Mouse (Mus musculus): Measurements from ENCODE around the gene Sfxn2. TPM values are rescaled to one million over a fixed set of nuclear protein-coding genes. Genes with fewer than 3 reads are reported as not detected.

Sfxn2 gene
- polyA plus RNA-seq, 1 experiment from 2014 or later = 8.0 TPM

DNA sequence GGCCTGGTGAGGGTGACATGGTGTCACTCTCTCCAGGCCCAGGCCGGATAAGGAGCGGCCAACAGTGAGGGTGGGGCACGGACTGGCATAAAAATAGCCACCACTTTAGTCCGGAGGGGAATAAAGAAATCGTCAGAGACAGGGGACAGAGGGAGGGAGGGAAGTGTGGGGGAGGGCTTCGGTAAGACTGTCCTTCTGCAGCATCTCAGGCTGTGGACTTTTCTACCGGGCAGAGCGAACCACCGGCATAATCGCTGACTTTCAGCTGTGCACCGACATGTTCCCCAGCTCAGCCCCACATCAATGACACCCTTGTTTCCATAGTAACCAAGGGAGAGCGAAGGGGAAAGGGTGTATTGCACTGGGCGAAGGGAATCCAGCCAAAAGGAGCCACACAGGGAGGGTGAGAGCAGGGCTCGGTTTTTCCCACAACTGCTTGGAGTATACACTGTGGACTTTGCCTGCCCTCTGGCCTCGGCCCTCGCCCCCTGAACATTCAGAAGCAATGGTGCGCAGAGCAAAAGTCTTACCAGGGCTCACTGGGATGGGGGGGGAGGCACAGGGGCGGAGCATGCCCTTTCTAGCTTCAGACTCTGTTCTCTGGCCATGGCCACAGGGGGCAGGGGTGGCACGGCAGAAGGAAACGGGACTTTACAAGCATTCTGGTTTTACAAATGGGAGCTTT lies 44.5 kb upstream of the Sfxn2 start:
- H3K27ac ChIP-seq (replicated peaks in 1 of 2; ENCODE audit: control insufficient read depth in 1 of 2, insufficient read depth in 1 of 2, low read depth in 2 of 2, low read length in 2 of 2) = peak overlapping the region; percentile 95 to 98
- no peaks in the 10 kb centered on the region for H3K27me3 ChIP-seq (ENCODE audit: control insufficient read depth, insufficient read depth, low read length)
- H3K36me3 ChIP-seq (ENCODE audit: control insufficient read depth, insufficient read depth, low read length) = no peaks in the 10 kb centered on the region
- peak overlapping the region; percentile 76 for H3K9ac ChIP-seq (ENCODE audit: low read length)
- peak overlapping the region; percentile 73 for H3K4me2 ChIP-seq (ENCODE audit: low read length)
- 3% methylated on average over 20 of the region's 20 CpGs for WGBS
- ATAC-seq (ENCODE audit: insufficient number of reproducible peaks, insufficient read depth, low FRiP score, low read depth) = peak; percentile 61
- peak overlapping the region; percentile 18 to 36 for H3K4me3 ChIP-seq (ENCODE audit: control insufficient read depth in 1 of 2, insufficient read depth in 1 of 2, low read depth in 1 of 2, low read length in 2 of 2)
- H3K4me1 ChIP-seq (ENCODE audit: control insufficient read depth in 2 of 2, insufficient read depth in 2 of 2, low read length in 2 of 2) = peaks cover 76 to 90% of the 10 kb centered on the region in 2 experiments
- H3K9me3 ChIP-seq (ENCODE audit: control insufficient read depth, low read length) = no peaks in the 10 kb centered on the region

DNA sequence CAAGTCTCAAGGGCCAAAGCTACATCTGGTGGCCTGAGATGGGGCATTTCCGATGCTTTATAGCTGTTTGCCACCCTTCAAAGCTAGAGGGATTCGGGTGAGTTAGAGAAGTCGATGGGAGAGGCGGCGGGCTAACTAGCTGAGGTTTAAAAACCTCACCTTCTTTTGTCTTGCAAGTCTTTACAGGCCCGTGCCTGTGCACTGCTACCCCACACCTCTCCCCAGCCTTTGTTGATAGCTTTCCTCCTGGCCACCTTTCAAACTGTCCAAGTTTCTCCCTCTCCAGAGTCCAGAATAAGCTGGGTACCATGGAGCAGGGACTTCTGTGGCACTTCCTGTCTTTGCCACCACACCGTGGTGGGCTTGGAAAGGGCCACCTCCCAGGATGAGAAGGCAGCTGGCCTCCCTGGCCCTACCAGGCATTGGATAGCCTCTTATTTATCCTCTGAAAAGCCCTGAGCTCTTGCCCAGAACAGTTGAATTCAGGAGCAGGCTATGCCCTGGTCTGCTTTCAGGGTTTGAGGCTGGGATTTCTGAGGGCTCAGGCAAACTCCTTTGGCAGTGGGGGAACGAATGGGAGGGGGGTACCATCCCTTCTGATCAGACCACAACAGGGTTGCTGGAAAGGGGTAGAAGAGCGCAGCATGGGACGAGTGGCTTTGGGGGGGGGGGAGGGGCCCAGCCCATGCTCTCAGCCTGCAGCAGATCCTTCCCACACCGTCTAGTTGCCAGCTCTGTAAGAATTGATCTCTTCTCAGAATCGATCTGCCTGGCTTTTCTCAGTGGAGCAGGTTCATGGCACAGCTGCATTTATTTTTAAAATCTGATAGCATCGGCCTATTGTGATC lies 43.3 kb upstream of the Sfxn2 start:
- 23% methylated on average over 13 of the region's 13 CpGs for WGBS
- Histone ChIP-seq H3K4me1 (ENCODE audit: control insufficient read depth in 2 of 2, insufficient read depth in 2 of 2, low read length in 2 of 2) (peaks cover 65 to 79% of the 10 kb centered on the region in 2 experiments), H3K4me3 (ENCODE audit: control insufficient read depth in 1 of 2, insufficient read depth in 1 of 2, low read depth in 1 of 2, low read length in 2 of 2) (no peak overlapping the region), H3K9ac (ENCODE audit: low read length) (peak overlapping the region; percentile 76), H3K36me3 (ENCODE audit: control insufficient read depth, insufficient read depth, low read length) (no peaks in the 10 kb centered on the region), H3K27me3 (ENCODE audit: control insufficient read depth, insufficient read depth, low read length) (no peaks in the 10 kb centered on the region), H3K4me2 (ENCODE audit: low read length) (peak overlapping the region; percentile 73), H3K27ac (replicated peaks in 1 of 2; ENCODE audit: control insufficient read depth in 1 of 2, insufficient read depth in 1 of 2, low read depth in 2 of 2, low read length in 2 of 2) (peak overlapping the region; percentile 95 to 98), H3K9me3 (ENCODE audit: control insufficient read depth, low read length) (no peaks in the 10 kb centered on the region)
- ATAC-seq (ENCODE audit: insufficient number of reproducible peaks, insufficient read depth, low FRiP score, low read depth) = no peak

DNA sequence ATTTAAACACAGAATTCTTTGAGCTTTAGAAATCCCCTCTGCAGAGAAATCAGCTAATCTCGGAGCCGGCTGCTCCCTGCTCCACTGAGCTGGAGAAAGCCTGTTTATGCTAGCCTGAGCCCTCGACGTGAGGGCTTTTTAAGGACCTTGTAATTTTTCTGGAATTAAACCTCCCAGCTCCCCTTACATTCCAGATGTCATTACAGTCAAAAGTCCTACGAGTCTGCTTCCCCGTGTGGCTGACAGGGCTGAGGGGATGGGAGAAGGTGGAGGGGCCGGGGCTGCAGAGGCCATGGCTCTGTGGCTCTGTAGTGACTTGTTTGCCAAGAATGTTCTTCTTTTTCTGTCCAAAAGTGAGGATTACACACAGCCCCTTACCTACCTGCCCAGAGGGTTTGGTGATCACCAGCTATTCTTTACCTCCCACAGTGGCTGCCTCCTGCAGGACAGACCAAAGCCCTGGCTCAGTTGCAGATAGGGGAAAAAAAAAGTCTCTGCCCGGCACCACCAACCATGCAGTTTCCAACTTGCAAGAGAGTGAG lies 42.6 kb upstream of the Sfxn2 start:
- Histone ChIP-seq H3K4me3 (ENCODE audit: control insufficient read depth in 1 of 2, insufficient read depth in 1 of 2, low read depth in 1 of 2, low read length in 2 of 2) (no peak overlapping the region), H3K27me3 (ENCODE audit: control insufficient read depth, insufficient read depth, low read length) (no peaks in the 10 kb centered on the region), H3K27ac (replicated peaks in 1 of 2; ENCODE audit: control insufficient read depth in 1 of 2, insufficient read depth in 1 of 2, low read depth in 2 of 2, low read length in 2 of 2) (peak overlapping the region; percentile 95 to 98), H3K4me1 (ENCODE audit: control insufficient read depth in 2 of 2, insufficient read depth in 2 of 2, low read length in 2 of 2) (peaks cover 62 to 72% of the 10 kb centered on the region in 2 experiments), H3K4me2 (ENCODE audit: low read length) (peak overlapping the region; percentile 26), H3K36me3 (ENCODE audit: control insufficient read depth, insufficient read depth, low read length) (no peaks in the 10 kb centered on the region), H3K9me3 (ENCODE audit: control insufficient read depth, low read length) (no peaks in the 10 kb centered on the region), H3K9ac (ENCODE audit: low read length) (peak overlapping the region; percentile 76)
- ATAC-seq (ENCODE audit: insufficient number of reproducible peaks, insufficient read depth, low FRiP score, low read depth) = no peak
- 19% methylated on average over 8 of the region's 8 CpGs for WGBS

DNA sequence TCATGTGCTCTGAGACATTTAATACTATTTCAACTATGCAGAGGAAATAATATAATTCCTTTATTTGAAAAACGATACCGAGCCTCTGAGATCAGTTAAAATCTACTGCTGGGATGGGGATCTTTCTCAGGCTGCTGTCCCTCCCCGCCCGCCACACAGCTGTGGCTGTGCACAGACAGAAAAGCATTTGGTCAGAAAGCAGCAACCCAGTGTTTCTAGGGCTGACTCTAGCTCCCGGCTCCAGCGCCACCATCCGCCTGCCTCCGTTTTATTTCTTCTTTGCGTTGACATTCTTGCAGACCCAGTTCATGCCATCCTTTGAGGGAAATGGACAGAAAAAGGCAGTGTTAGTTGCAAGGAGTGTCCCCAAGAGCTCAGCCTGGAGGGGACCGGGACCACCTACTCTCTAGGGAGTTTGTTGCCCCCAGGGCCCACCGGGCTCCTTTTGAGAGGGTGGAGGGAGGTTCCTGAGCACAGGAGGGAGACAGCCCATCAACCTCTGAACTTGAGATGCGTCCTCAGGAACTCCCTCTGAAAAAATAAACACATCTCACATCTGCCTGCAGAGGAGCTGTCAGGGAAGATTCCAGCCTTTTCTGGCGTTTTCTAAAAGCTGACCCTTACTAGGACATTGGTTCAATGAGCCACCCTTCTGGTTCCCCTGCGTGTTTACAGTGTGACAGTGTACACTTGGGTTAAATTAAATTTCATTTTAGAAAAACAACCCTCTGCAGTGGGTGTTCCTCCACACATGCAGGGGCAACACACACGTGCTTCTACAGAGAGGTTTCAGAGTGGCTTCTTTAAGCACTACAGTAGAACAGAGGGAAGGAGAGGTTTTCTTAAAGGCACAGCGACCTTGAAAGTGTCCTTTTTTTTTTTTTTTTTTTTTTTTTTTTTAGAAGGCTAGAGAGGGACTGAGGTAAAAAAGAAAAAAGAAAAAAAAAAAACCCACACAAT lies 41.8 kb upstream of the Sfxn2 start:
- peak overlapping the region; percentile 95 to 98 for H3K27ac ChIP-seq (replicated peaks in 1 of 2; ENCODE audit: control insufficient read depth in 1 of 2, insufficient read depth in 1 of 2, low read depth in 2 of 2, low read length in 2 of 2)
- peaks cover 57 to 64% of the 10 kb centered on the region in 2 experiments for H3K4me1 ChIP-seq (ENCODE audit: control insufficient read depth in 2 of 2, insufficient read depth in 2 of 2, low read length in 2 of 2)
- peak overlapping the region; percentile 76 for H3K9ac ChIP-seq (ENCODE audit: low read length)
- no peak overlapping the region for H3K4me3 ChIP-seq (ENCODE audit: control insufficient read depth in 1 of 2, insufficient read depth in 1 of 2, low read depth in 1 of 2, low read length in 2 of 2)
- H3K36me3 ChIP-seq (ENCODE audit: control insufficient read depth, insufficient read depth, low read length) = no peaks in the 10 kb centered on the region
- no peak for ATAC-seq (ENCODE audit: insufficient number of reproducible peaks, insufficient read depth, low FRiP score, low read depth)
- 13% methylated on average over 16 of the region's 16 CpGs for WGBS
- no peaks in the 10 kb centered on the region for H3K27me3 ChIP-seq (ENCODE audit: control insufficient read depth, insufficient read depth, low read length)
- H3K9me3 ChIP-seq (ENCODE audit: control insufficient read depth, low read length) = no peaks in the 10 kb centered on the region
- peak overlapping the region; percentile 26 for H3K4me2 ChIP-seq (ENCODE audit: low read length)

DNA sequence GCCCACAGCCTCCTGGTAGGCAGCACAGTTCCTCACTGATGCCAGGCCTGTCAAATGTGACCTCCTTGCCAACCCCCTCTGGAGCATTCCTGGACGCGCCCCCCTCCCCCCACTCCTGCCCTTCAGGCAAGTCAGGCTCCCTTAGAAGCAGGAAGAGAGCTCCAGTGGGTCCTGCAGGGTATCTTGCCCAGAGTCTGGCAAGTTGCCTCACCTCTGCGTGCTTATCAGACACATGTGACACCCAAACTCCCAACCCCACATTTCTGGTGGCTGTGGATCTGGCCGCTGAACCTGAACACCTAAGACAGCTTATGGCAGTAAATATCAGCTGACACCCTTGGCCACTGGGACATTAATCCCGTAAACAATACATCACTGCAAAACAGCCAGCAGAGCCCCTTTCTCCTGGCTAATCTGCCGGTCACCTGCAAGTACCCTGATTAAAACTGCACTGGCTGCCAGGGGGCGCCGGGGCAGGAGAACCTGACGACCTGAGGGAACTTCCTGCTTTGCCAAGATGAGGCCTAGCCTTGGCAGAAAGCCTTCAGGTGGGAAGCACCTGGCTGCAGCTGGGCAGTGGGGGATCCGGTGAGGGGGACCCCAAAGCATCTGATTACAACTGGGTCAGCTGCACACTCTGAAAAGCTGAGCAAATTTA lies 41.0 kb upstream of the Sfxn2 start:
- H3K9me3 ChIP-seq (ENCODE audit: control insufficient read depth, low read length) = no peaks in the 10 kb centered on the region
- peaks cover 56 to 58% of the 10 kb centered on the region in 2 experiments for H3K4me1 ChIP-seq (ENCODE audit: control insufficient read depth in 2 of 2, insufficient read depth in 2 of 2, low read length in 2 of 2)
- H3K27me3 ChIP-seq (ENCODE audit: control insufficient read depth, insufficient read depth, low read length) = no peaks in the 10 kb centered on the region
- peak overlapping the region; percentile 26 for H3K4me2 ChIP-seq (ENCODE audit: low read length)
- peak overlapping the region; percentile 67 to 98 for H3K27ac ChIP-seq (replicated peaks in 1 of 2; ENCODE audit: control insufficient read depth in 1 of 2, insufficient read depth in 1 of 2, low read depth in 2 of 2, low read length in 2 of 2)
- ATAC-seq (ENCODE audit: insufficient number of reproducible peaks, insufficient read depth, low FRiP score, low read depth) = no peak
- WGBS = 10% methylated on average over 10 of the region's 10 CpGs
- H3K9ac ChIP-seq (ENCODE audit: low read length) = peak overlapping the region; percentile 31; the same call in 1 of the 2 replicates
- H3K4me3 ChIP-seq (ENCODE audit: control insufficient read depth in 1 of 2, insufficient read depth in 1 of 2, low read depth in 1 of 2, low read length in 2 of 2) = no peak overlapping the region
- no peaks in the 10 kb centered on the region for H3K36me3 ChIP-seq (ENCODE audit: control insufficient read depth, insufficient read depth, low read length)

DNA sequence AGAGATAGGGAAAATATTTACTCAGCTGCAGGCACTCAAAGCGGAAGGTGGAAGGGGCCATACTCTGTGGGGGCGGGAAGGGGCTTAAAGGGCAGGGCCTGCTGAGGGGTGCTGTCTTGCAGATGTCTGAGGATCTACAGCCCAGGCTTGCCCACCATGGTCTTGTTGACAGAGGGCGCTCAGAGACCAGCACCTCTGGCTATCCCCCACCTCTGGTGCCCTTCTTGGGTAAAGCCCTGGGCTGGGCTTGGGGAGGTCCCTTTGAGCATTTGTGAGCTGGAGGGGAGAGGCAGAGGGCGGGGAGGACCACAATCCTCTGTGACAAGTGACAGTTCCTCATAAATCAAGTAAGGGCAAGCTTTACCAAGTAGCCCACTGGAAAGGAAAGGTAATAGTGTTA lies 40.1 kb upstream of the Sfxn2 start:
- peaks cover 49% of the 10 kb centered on the region in 2 experiments for H3K4me1 ChIP-seq (ENCODE audit: control insufficient read depth in 2 of 2, insufficient read depth in 2 of 2, low read length in 2 of 2)
- 0 out of 2 replicates have a peak, but pooled peaks cover 3% of the 10 kb centered on the region for H3K36me3 ChIP-seq (ENCODE audit: control insufficient read depth, insufficient read depth, low read length)
- H3K9me3 ChIP-seq (ENCODE audit: control insufficient read depth, low read length) = no peaks in the 10 kb centered on the region
- no peak overlapping the region for H3K4me2 ChIP-seq (ENCODE audit: low read length)
- no peaks in the 10 kb centered on the region for H3K27me3 ChIP-seq (ENCODE audit: control insufficient read depth, insufficient read depth, low read length)
- no peak for ATAC-seq (ENCODE audit: insufficient number of reproducible peaks, insufficient read depth, low FRiP score, low read depth)
- WGBS = 53% methylated on average over 4 of the region's 4 CpGs
- H3K9ac ChIP-seq (ENCODE audit: low read length) = no peak overlapping the region
- H3K4me3 ChIP-seq (ENCODE audit: control insufficient read depth in 1 of 2, insufficient read depth in 1 of 2, low read depth in 1 of 2, low read length in 2 of 2) = no peak overlapping the region
- H3K27ac ChIP-seq (replicated peaks in 1 of 2; ENCODE audit: control insufficient read depth in 1 of 2, insufficient read depth in 1 of 2, low read depth in 2 of 2, low read length in 2 of 2) = peak overlapping the region in 1 of 2 experiments; percentile 98; a peak in 2 of 4 replicates

All from heart, embryonic 14.5 days (tissue).